Mouse (Mus musculus) CH12.LX (cell line): Measurements from ENCODE around the gene Zswim5. TPM values are rescaled to one million over a fixed set of nuclear protein-coding genes. Genes with fewer than 3 reads are reported as not detected.

Experiments
- DNase-seq: peaks from one replicate; pipeline ENCODE4 v3.0.0-alpha.2; 2013; ENCODE audit errors: extremely low read depth
- H3K27ac ChIP-seq: 2 replicates; pipeline ENCODE4 v1.5.1; 2012; ENCODE audit warnings: low read depth, mild to moderate bottlenecking, control low read depth, moderate library complexity; ENCODE audit not compliant: insufficient read depth
- H3K27me3 ChIP-seq: replicated peaks from 2 replicates; pipeline ENCODE3; 2012; ENCODE audit warnings: inconsistent platforms
- H3K36me3 ChIP-seq, 2 experiments: replicated peaks in 1 of 2; 2 replicates each; pipeline versions ENCODE3 to v1.6.1; 2012; ENCODE audit warnings: inconsistent platforms in 1 of 2, low read length in 1 of 2, mild to moderate bottlenecking in 1 of 2, mixed read lengths in 1 of 2, moderate library complexity in 1 of 2; ENCODE audit not compliant: control insufficient read depth in 1 of 2, insufficient read depth in 1 of 2
- H3K4me1 ChIP-seq, 2 experiments: 2 replicates each; pipeline ENCODE4 v1.6.1; 2012; ENCODE audit warnings: inconsistent platforms in 1 of 2, moderate library complexity in 1 of 2; ENCODE audit not compliant: insufficient read depth in 2 of 2, control insufficient read depth in 1 of 2
- H3K4me2 ChIP-seq: 2 replicates; pipeline ENCODE4 v1.6.1; 2012; ENCODE audit warnings: low read depth, mild to moderate bottlenecking, control low read depth; ENCODE audit not compliant: poor library complexity, insufficient read depth, severe bottlenecking
- H3K4me3 ChIP-seq, 3 experiments: fragments of 150-350 bp in 1 of 3; sonication (generic) in 1 of 3; replicated peaks in 1 of 3; 2 replicates each; pipeline versions ENCODE3 to v1.5.1; 2011 to 2012; ENCODE audit warnings: low read depth in 2 of 3, low read length in 2 of 3, mild to moderate bottlenecking in 2 of 3, moderate library complexity in 2 of 3, control low read depth in 1 of 3, improper control_type of control experiment in 1 of 3, inconsistent platforms in 1 of 3, mixed read lengths in 1 of 3; ENCODE audit not compliant: poor library complexity in 1 of 3
- H3K79me2 ChIP-seq: replicated peaks from 2 replicates; pipeline ENCODE4 v1.6.1; 2012; ENCODE audit warnings: mild to moderate bottlenecking, moderate library complexity; ENCODE audit not compliant: control insufficient read depth, poor library complexity, insufficient read depth, severe bottlenecking; ENCODE audit errors: extremely low read depth
- H3K9ac ChIP-seq: 2 replicates; pipeline ENCODE4 v1.6.1; 2012; ENCODE audit warnings: low read depth, mild to moderate bottlenecking, control low read depth, moderate library complexity; ENCODE audit not compliant: insufficient read depth
- H3K9me3 ChIP-seq: replicated peaks from 2 replicates; pipeline ENCODE3; 2012; ENCODE audit warnings: low read length, inconsistent platforms, mixed read lengths
- BHLHE40 ChIP-seq: IDR thresholded peaks from 2 replicates; pipeline ENCODE4 v1.6.1; 2011; ENCODE audit warnings: mild to moderate bottlenecking, low read depth, low read length, improper control_type of control experiment
- CHD1 ChIP-seq: IDR thresholded peaks from 2 replicates; pipeline ENCODE4 v1.6.1; 2012; ENCODE audit warnings: low read depth, low read length, improper control_type of control experiment, inconsistent platforms
- CHD2 ChIP-seq: IDR thresholded peaks from 2 replicates; pipeline ENCODE4 v1.6.1; 2011; ENCODE audit warnings: low read length, improper control_type of control experiment
- CTCF ChIP-seq, 2 experiments: IDR thresholded peaks in 1 of 2; conservative IDR thresholded peaks in 1 of 2; 2 replicates each; pipeline ENCODE4 v1.5.1; 2011 to 2012; ENCODE audit warnings: low read depth in 2 of 2, low read length in 2 of 2, improper control_type of control experiment in 1 of 2, inconsistent platforms in 1 of 2, mild to moderate bottlenecking in 1 of 2, moderate library complexity in 1 of 2
- E2F4 ChIP-seq: IDR thresholded peaks from 2 replicates; pipeline ENCODE4 v1.6.1; 2011; ENCODE audit warnings: low read depth, low read length, improper control_type of control experiment; ENCODE audit not compliant: insufficient replicate concordance
- EP300 ChIP-seq: IDR thresholded peaks from 2 replicates; pipeline ENCODE4 v1.6.1; 2011; ENCODE audit warnings: low read length, improper control_type of control experiment
- HCFC1 ChIP-seq: IDR thresholded peaks from 2 replicates; pipeline ENCODE4 v1.6.1; 2012; ENCODE audit warnings: low read depth, mild to moderate bottlenecking, inconsistent platforms, low read length, improper control_type of control experiment
- IRF4 ChIP-seq: IDR thresholded peaks from 2 replicates; pipeline ENCODE4 v1.6.1; 2014; ENCODE audit warnings: low read depth, mild to moderate bottlenecking, inconsistent platforms, low read length, improper control_type of control experiment
- JUND ChIP-seq: conservative IDR thresholded peaks from 2 replicates; pipeline ENCODE4 v1.6.1; 2011; ENCODE audit warnings: low read depth, low read length, improper control_type of control experiment
- KAT2A ChIP-seq: IDR thresholded peaks from 2 replicates; pipeline ENCODE4 v1.6.1; 2012; ENCODE audit warnings: low read length, improper control_type of control experiment, inconsistent platforms; ENCODE audit not compliant: insufficient replicate concordance
- MAX ChIP-seq: IDR thresholded peaks from 2 replicates; pipeline ENCODE4 v1.6.1; 2011; ENCODE audit warnings: low read length, improper control_type of control experiment
- MAZ ChIP-seq: IDR thresholded peaks from 2 replicates; pipeline ENCODE4 v1.6.1; 2012; ENCODE audit warnings: low read depth, mild to moderate bottlenecking, inconsistent platforms, low read length, improper control_type of control experiment, moderate library complexity
- MXI1 ChIP-seq: IDR thresholded peaks from 2 replicates; pipeline ENCODE4 v1.6.1; 2011; ENCODE audit warnings: mild to moderate bottlenecking, low read depth, low read length, improper control_type of control experiment
- MYC ChIP-seq: IDR thresholded peaks from 2 replicates; pipeline ENCODE4 v1.6.1; 2011; ENCODE audit warnings: low read depth, mild to moderate bottlenecking, improper control_type of control experiment, low read length
- NRF1 ChIP-seq: IDR thresholded peaks from 2 replicates; pipeline ENCODE4 v1.6.1; 2014; ENCODE audit warnings: low read depth, mild to moderate bottlenecking, inconsistent platforms, low read length, improper control_type of control experiment, moderate library complexity
- POLR2AphosphoS2 ChIP-seq: IDR thresholded peaks from 2 replicates; pipeline ENCODE4 v1.6.1; 2011; ENCODE audit warnings: low read depth, low read length, improper control_type of control experiment
- RAD21 ChIP-seq: IDR thresholded peaks from 2 replicates; pipeline ENCODE4 v1.6.1; 2011; ENCODE audit warnings: low read depth, mild to moderate bottlenecking, low read length, improper control_type of control experiment, moderate library complexity
- RCOR1 ChIP-seq: conservative IDR thresholded peaks from 2 replicates; pipeline ENCODE4 v1.6.1; 2012; ENCODE audit warnings: low read depth, mild to moderate bottlenecking, inconsistent platforms, low read length, improper control_type of control experiment
- SMC3 ChIP-seq: IDR thresholded peaks from 2 replicates; pipeline ENCODE4 v1.6.1; 2011; ENCODE audit warnings: low read depth, low read length, improper control_type of control experiment
- TCF12 ChIP-seq: IDR thresholded peaks from 2 replicates; pipeline ENCODE4 v1.6.1; 2014; ENCODE audit warnings: low read depth, mild to moderate bottlenecking, inconsistent platforms, low read length, improper control_type of control experiment
- UBTF ChIP-seq: IDR thresholded peaks from 2 replicates; pipeline ENCODE4 v1.6.1; 2012; ENCODE audit warnings: low read depth, mild to moderate bottlenecking, inconsistent platforms, low read length, improper control_type of control experiment, moderate library complexity
- USF1 ChIP-seq: IDR thresholded peaks from 2 replicates; pipeline ENCODE4 v1.6.1; 2014; ENCODE audit warnings: low read depth, mild to moderate bottlenecking, inconsistent platforms, low read length, improper control_type of control experiment
- USF2 ChIP-seq: conservative IDR thresholded peaks from 2 replicates; pipeline ENCODE4 v1.6.1; 2011; ENCODE audit warnings: low read depth, low read length, improper control_type of control experiment
- ZC3H11A ChIP-seq: IDR thresholded peaks from 2 replicates; pipeline ENCODE4 v1.6.1; 2012; ENCODE audit warnings: low read depth, mild to moderate bottlenecking, inconsistent platforms, low read length, improper control_type of control experiment
- ZKSCAN1 ChIP-seq: IDR thresholded peaks from 2 replicates; pipeline ENCODE4 v1.6.1; 2012; ENCODE audit warnings: low read depth, inconsistent platforms, low read length, improper control_type of control experiment, borderline replicate concordance
- ZMIZ1 ChIP-seq: IDR thresholded peaks from 2 replicates; pipeline ENCODE4 v1.6.1; 2012; ENCODE audit warnings: low read depth, mild to moderate bottlenecking, inconsistent platforms, low read length, improper control_type of control experiment
- ZNF384 ChIP-seq: IDR thresholded peaks from 2 replicates; pipeline ENCODE4 v1.6.1; 2012; ENCODE audit warnings: low read depth, low read length, improper control_type of control experiment, inconsistent platforms
- dilution Hi-C: fragments of 300-500 bp; cut with MboI; formaldehyde crosslinking; loops from 2 replicates; pipeline ENCODE4 v1.14.3; 2020; ENCODE audit warnings: low sequenced_read_pairs; ENCODE audit not compliant: extremely low pct_unique_long_range_greater_than_20kb, extremely low pct_ligation_motif_present
- in situ Hi-C: fragments of 300-500 bp; cut with MboI; formaldehyde crosslinking; loops from 3 replicates; pipeline ENCODE4 v1.14.3; 2019; ENCODE audit warnings: low sequenced_read_pairs, low pct_ligation_motif_present, low pct_unique_long_range_greater_than_20kb, mixed read lengths
- polyA plus RNA-seq: library from polyadenylated mRNA; unstranded; fragments of >175 nt; gene quantifications from 2 replicates; pipeline ENCODE4 v1.2.1, GENCODE M21; 2012; ENCODE audit warnings: low read depth; ENCODE audit not compliant: insufficient read length
- total RNA-seq, 2 experiments: library from RNA; depleted of rRNA; stranded (reverse); fragments of 300-350 nt in 1 of 2; fragments of >200 nt in 1 of 2; gene quantifications; 2 replicates each; pipeline ENCODE4 v1.2.3; 2012 to 2014

The Zswim5 gene
- total and polyA plus RNA-seq, 3 experiments = 1.1 to 1.2 (median 1.2) TPM

DNA sequence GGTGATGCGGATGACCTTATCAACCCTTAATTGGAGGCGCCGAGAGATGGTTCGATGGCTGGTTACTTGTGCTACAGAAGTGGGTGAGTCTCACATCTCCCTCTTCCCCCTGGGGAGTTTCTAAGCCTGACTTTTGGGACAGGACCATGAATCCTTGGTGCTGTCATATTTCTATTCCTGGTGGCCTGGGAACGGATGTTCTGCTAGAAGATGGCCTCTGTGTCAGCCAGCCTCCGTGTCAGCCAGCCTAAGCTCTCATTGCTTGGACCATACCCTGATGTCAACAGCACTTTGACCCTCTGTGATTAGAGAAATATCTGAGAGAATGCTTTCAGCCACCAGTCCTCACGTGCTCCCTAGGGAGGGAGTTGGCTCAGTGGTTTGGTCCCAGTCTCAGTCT, 108.5 kb downstream of the Zswim5 start:
- Histone ChIP-seq H3K27me3 (no peaks in the 10 kb centered on the region), H3K9me3 (no peaks in the 10 kb centered on the region), H3K4me3 (no peak overlapping the region), H3K4me2 (no peak overlapping the region), H3K36me3 (peaks cover 6 to 27% of the 10 kb centered on the region in 2 experiments), H3K4me1 (no peaks in the 10 kb centered on the region; a peak in 1 of 4 replicates), H3K79me2 (no peaks in the 10 kb centered on the region), H3K27ac (no peak overlapping the region)
- dilution Hi-C loops (no loop called here), in situ Hi-C loops (no loop called here)
- TF ChIP-seq USF1 = no peak
- no peak for TF ChIP-seq JUND
- no peak for TF ChIP-seq ZNF384
- no peak for TF ChIP-seq RCOR1
- TF ChIP-seq E2F4 = no peak
- no peak for TF ChIP-seq HCFC1
- TF ChIP-seq RAD21 = no peak
- TF ChIP-seq ZKSCAN1 = no peak
- TF ChIP-seq CHD2 = no peak
- TF ChIP-seq MAZ = no peak
- TF ChIP-seq ZC3H11A = no peak
- no peak for TF ChIP-seq USF2
- TF ChIP-seq POLR2AphosphoS2 = no peak
- TF ChIP-seq ZMIZ1 = no peak
- no peak for TF ChIP-seq MYC
- TF ChIP-seq, all 38 proteins: peak for 0
- H3K9ac ChIP-seq = no peak overlapping the region
- DNase-seq = no peak

DNA sequence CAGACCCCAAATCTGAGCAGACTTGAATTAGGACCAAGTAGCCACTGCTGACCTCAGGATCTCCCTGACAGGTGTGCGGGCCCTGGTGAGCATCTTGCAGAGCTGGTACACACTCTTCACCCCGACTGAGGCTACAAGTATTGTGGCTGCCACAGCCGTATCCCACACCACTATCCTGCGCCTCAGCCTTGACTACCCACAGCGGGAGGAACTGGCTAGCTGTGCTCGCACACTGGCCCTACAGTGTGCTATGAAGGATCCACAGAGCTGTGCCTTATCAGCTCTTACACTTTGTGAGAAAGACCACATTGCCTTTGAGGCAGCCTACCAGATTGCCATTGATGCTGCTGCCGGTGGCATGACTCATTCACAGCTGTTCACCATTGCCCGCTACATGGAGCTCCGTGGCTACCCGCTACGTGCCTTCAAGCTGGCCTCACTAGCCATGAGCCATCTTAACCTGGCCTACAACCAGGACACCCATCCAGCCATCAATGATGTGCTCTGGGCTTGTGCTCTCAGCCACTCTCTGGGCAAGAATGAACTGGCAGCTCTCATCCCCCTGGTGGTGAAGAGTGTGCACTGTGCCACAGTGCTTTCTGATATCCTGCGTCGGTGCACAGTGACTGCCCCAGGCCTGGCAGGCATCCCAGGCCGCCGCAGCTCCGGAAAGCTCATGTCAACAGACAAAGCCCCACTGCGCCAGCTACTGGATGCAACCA, 109.4 kb downstream of the Zswim5 start:
- no peaks in the 10 kb centered on the region for H3K9me3 ChIP-seq
- in situ Hi-C loops = no loop called here
- dilution Hi-C loops = no loop called here

More for the DNA sequence above, 109.4 kb downstream of the Zswim5 start:
- TF ChIP-seq RCOR1 = no peak
- no peak for TF ChIP-seq ZC3H11A
- TF ChIP-seq IRF4 = no peak
- peak; percentile 40 for TF ChIP-seq RAD21
- peak; percentile 43 to 77; a peak in 2 of 4 replicates for TF ChIP-seq CTCF (conservative IDR thresholded peaks at IDR 0.05 in 1 of 2, IDR thresholded peaks at IDR 0.05 in 1 of 2; ENCODE audit: low read depth in 2 of 2, low read length in 2 of 2)
- no peak for TF ChIP-seq BHLHE40
- peak; percentile 81 for TF ChIP-seq SMC3
- TF ChIP-seq ZNF384 = no peak
- no peak for TF ChIP-seq CHD2
- TF ChIP-seq NRF1 = no peak
- no peak for TF ChIP-seq KAT2A
- no peak for TF ChIP-seq MAZ
- no peak for TF ChIP-seq JUND
- no peak for TF ChIP-seq ZKSCAN1
- TF ChIP-seq EP300 = no peak
- no peak for TF ChIP-seq MXI1
- TF ChIP-seq UBTF = no peak
- TF ChIP-seq CHD1 = no peak
- TF ChIP-seq HCFC1 = no peak
- TF ChIP-seq USF1 = no peak
- TF ChIP-seq TCF12 = no peak
- TF ChIP-seq MAX = no peak; the same call in 1 of the 2 replicates
- H3K79me2 ChIP-seq = no peaks in the 10 kb centered on the region
- H3K27ac ChIP-seq = no peak overlapping the region
- peaks cover 9 to 36% of the 10 kb centered on the region in 2 experiments for H3K36me3 ChIP-seq
- no peak overlapping the region for H3K4me2 ChIP-seq
- H3K27me3 ChIP-seq = no peaks in the 10 kb centered on the region
- H3K4me1 ChIP-seq = peaks cover 0 to 5% of the 10 kb centered on the region in 2 experiments; a peak in 2 of 4 replicates
- no peak overlapping the region for H3K9ac ChIP-seq
- H3K4me3 ChIP-seq = no peak overlapping the region
- DNase-seq = peak; percentile 46
